Comparison of ENCODE assay signal across 15 mouse cellular contexts in genomic region chr14:20193103-20193715, GRCm38 (mm10). TPM values are rescaled to one million over a fixed set of nuclear protein-coding genes. Genes with fewer than 3 reads are reported as not detected.
DNase-seq lines count a peak whose midpoint lies in the region; ATAC-seq and TF ChIP-seq lines count a peak whose summit lies in the region.
"Had no signal": no experiment of that assay in that cellular context is flagged by ENCODE, and none has a peak within 500 bp of the region (broad histone marks: within the 10 kb centered on the region; RNA-seq: fewer than 3 reads in every experiment).

No protein-coding gene starts in this region.

- H3K9me3 ChIP-seq in hindbrain, embryonic 15.5 days: no peaks in the 10 kb centered on the region
- no peaks in the 10 kb centered on the region for H3K9me3 ChIP-seq in hindbrain, embryonic 13.5 days
- no peaks in the 10 kb centered on the region for H3K9me3 ChIP-seq in liver, embryonic 11.5 days (ENCODE audit: control insufficient read depth, low read length)
- H3K9me3 ChIP-seq in forebrain, embryonic 16.5 days (ENCODE audit: control insufficient read depth, low read length): no peaks in the 10 kb centered on the region

- WGBS in hindbrain, embryonic 15.5 days: 84% methylated on average over 4 of the region's 4 CpGs
- whole genome bisulfite sequencing in hindbrain, embryonic 13.5 days: 76% methylated on average over 4 of the region's 4 CpGs
- 57% methylated on average over 4 of the region's 4 CpGs for WGBS in liver, adult 2 months
- WGBS in liver, embryonic 11.5 days: 80% methylated on average over 4 of the region's 4 CpGs
- 67% methylated on average over 4 of the region's 4 CpGs for WGBS in forebrain, embryonic 16.5 days

- peak; percentile 69 for DNase-seq in liver, adult 2 months (ENCODE audit: extremely low read depth, low read depth, low spot score)
- no peak for DNase-seq in liver, embryonic 11.5 days (ENCODE audit: low spot score)
- peak; percentile 65 to 86 for DNase-seq in kidney, postnatal 25 days
- no peak for DNase-seq in retina, embryonic 14.5 days (ENCODE audit: low spot score)
- DNase-seq in thymus, postnatal 10 days (ENCODE audit: low spot score in 2 of 2): no peak
- DNase-seq: B cell, adult 2 months; cerebellum, adult 11 months; cerebellum, postnatal 25 days; gastrocnemius, postnatal 10 days; heart, postnatal 10 days had no signal

- no peak overlapping the region for H3K27ac ChIP-seq in hindbrain, embryonic 15.5 days (replicated peaks)
- H3K27ac ChIP-seq in hindbrain, embryonic 13.5 days: no peak overlapping the region
- no peak overlapping the region for H3K27ac ChIP-seq in liver, adult 2 months (replicated peaks; ENCODE audit: insufficient read depth, low read depth, low read length)
- no peak overlapping the region for H3K27ac ChIP-seq in liver, embryonic 11.5 days (ENCODE audit: low read depth, low read length)
- no peak overlapping the region for H3K27ac ChIP-seq in forebrain, embryonic 16.5 days (ENCODE audit: low read length)
- H3K27ac ChIP-seq: liver, embryonic 14.5 days had no signal

- no peak overlapping the region for H3K4me2 ChIP-seq in hindbrain, embryonic 15.5 days
- no peak overlapping the region for H3K4me2 ChIP-seq in hindbrain, embryonic 13.5 days
- no peak overlapping the region for H3K4me2 ChIP-seq in liver, embryonic 11.5 days
- no peak overlapping the region for H3K4me2 ChIP-seq in forebrain, embryonic 16.5 days (ENCODE audit: low read length)

- no peak overlapping the region for H3K4me3 ChIP-seq in hindbrain, embryonic 15.5 days
- no peak overlapping the region for H3K4me3 ChIP-seq in hindbrain, embryonic 13.5 days
- H3K4me3 ChIP-seq in liver, adult 2 months (ENCODE audit: insufficient read depth, low read depth, low read length): no peak overlapping the region
- no peak overlapping the region for H3K4me3 ChIP-seq in liver, embryonic 11.5 days (ENCODE audit: low read depth, low read length)
- no peak overlapping the region for H3K4me3 ChIP-seq in forebrain, embryonic 16.5 days (replicated peaks; ENCODE audit: low read length)

- no peaks in the 10 kb centered on the region for H3K4me1 ChIP-seq in hindbrain, embryonic 15.5 days (replicated peaks)
- 0 out of 2 replicates have a peak, but pooled peaks cover 4% of the 10 kb centered on the region for H3K4me1 ChIP-seq in hindbrain, embryonic 13.5 days (replicated peaks)
- peaks cover 8% of the 10 kb centered on the region for H3K4me1 ChIP-seq in liver, adult 2 months (ENCODE audit: control insufficient read depth, insufficient read depth, low read length)
- no peaks in the 10 kb centered on the region; the same call in 1 of the 2 replicates for H3K4me1 ChIP-seq in liver, embryonic 11.5 days (replicated peaks; ENCODE audit: control insufficient read depth, insufficient read depth, low read length)
- no peaks in the 10 kb centered on the region for H3K4me1 ChIP-seq in forebrain, embryonic 16.5 days (replicated peaks; ENCODE audit: control insufficient read depth, insufficient read depth, low read length)

- no peak for TF ChIP-seq CTCF in liver, adult 2 months (IDR thresholded peaks at IDR 0.05; ENCODE audit: low read depth, low read length)

- H3K27me3 ChIP-seq in hindbrain, embryonic 15.5 days: no peaks in the 10 kb centered on the region
- H3K27me3 ChIP-seq in hindbrain, embryonic 13.5 days: no peaks in the 10 kb centered on the region
- no peaks in the 10 kb centered on the region for H3K27me3 ChIP-seq in liver, adult 2 months (ENCODE audit: control insufficient read depth, insufficient read depth, low read length)
- H3K27me3 ChIP-seq in liver, embryonic 11.5 days (replicated peaks; ENCODE audit: control insufficient read depth, insufficient read depth, low read length): no peaks in the 10 kb centered on the region
- no peaks in the 10 kb centered on the region for H3K27me3 ChIP-seq in forebrain, embryonic 16.5 days (replicated peaks; ENCODE audit: control insufficient read depth, insufficient read depth, low read length)

- no peaks in the 10 kb centered on the region for H3K36me3 ChIP-seq in hindbrain, embryonic 15.5 days
- no peaks in the 10 kb centered on the region for H3K36me3 ChIP-seq in hindbrain, embryonic 13.5 days
- H3K36me3 ChIP-seq in liver, adult 2 months (ENCODE audit: control insufficient read depth, insufficient read depth, low read length): no peaks in the 10 kb centered on the region
- no peaks in the 10 kb centered on the region for H3K36me3 ChIP-seq in liver, embryonic 11.5 days (ENCODE audit: control insufficient read depth, insufficient read depth, low read length)
- no peaks in the 10 kb centered on the region for H3K36me3 ChIP-seq in forebrain, embryonic 16.5 days (ENCODE audit: control insufficient read depth, insufficient read depth)

- H3K79me2 ChIP-seq in liver, adult 2 months (ENCODE audit: control insufficient read depth, insufficient read depth, low read length): no peaks in the 10 kb centered on the region

- no peak for TF ChIP-seq POLR2A in liver, adult 2 months (IDR thresholded peaks at IDR 0.05; ENCODE audit: extremely low read depth, insufficient read depth, low read length)

- peak; percentile 73 for ATAC-seq in hindbrain, embryonic 15.5 days (ENCODE audit: low FRiP score, low read depth)
- ATAC-seq in hindbrain, embryonic 13.5 days (ENCODE audit: low FRiP score): no peak
- no peak for ATAC-seq in liver, embryonic 11.5 days (replicated peaks; ENCODE audit: low FRiP score)
- ATAC-seq in forebrain, embryonic 16.5 days: peak; percentile 55
- ATAC-seq: lung, postnatal 0 days had no signal

- H3K9ac ChIP-seq in hindbrain, embryonic 15.5 days: no peak overlapping the region
- no peak overlapping the region for H3K9ac ChIP-seq in hindbrain, embryonic 13.5 days
- H3K9ac ChIP-seq in liver, adult 2 months (ENCODE audit: low read depth, low read length): no peak overlapping the region
- H3K9ac ChIP-seq in liver, embryonic 11.5 days (ENCODE audit: low read depth, low read length): no peak overlapping the region
- no peak overlapping the region for H3K9ac ChIP-seq in forebrain, embryonic 16.5 days (replicated peaks; ENCODE audit: low read depth, low read length)
- H3K9ac ChIP-seq: liver, embryonic 14.5 days had no signal

RNA-seq across cellular contexts. Expression of gene Kcnk5, which starts 11.6 kb away (rescaled TPM):
- polyA plus RNA-seq in hindbrain, embryonic 15.5 days (2015; fragmentation: Nextera tagmentation; extraction: Ambion mirVana): 1.3 and 1.9 TPM in 2 replicates
- polyA plus RNA-seq in hindbrain, embryonic 13.5 days (2015; fragmentation: Nextera tagmentation; extraction: Ambion mirVana): 1.9 and 2.3 TPM in 2 replicates
- 17.5 and 25.6 TPM in 2 replicates for total RNA-seq in liver, adult 2 months (2014; rRNA removed)
- polyA plus RNA-seq in liver, adult 2 months (2012; rRNA removed): 10.3 and 13.8 TPM in 2 replicates
- 9.6 and 10.1 TPM in 2 replicates for polyA plus RNA-seq in liver, embryonic 11.5 days (2014; fragmentation: Nextera tagmentation; extraction: Ambion mirVana)
- polyA plus RNA-seq in forebrain, embryonic 16.5 days (2015; fragmentation: Nextera tagmentation; extraction: Ambion mirVana): 2.5 TPM in 2 replicates

RNA-seq across cellular contexts. Expression of gene Saysd1, which starts 54.9 kb away (rescaled TPM):
- 12.0 and 12.1 TPM in 2 replicates for polyA plus RNA-seq in hindbrain, embryonic 15.5 days (2015; fragmentation: Nextera tagmentation; extraction: Ambion mirVana)
- 14.7 and 15.5 TPM in 2 replicates for polyA plus RNA-seq in hindbrain, embryonic 13.5 days (2015; fragmentation: Nextera tagmentation; extraction: Ambion mirVana)
- total RNA-seq in liver, adult 2 months (2014; rRNA removed): 4.1 and 4.6 TPM in 2 replicates
- 10.0 and 10.9 TPM in 2 replicates for polyA plus RNA-seq in liver, adult 2 months (2012; rRNA removed)
- 7.7 TPM in 2 replicates for polyA plus RNA-seq in liver, embryonic 11.5 days (2014; fragmentation: Nextera tagmentation; extraction: Ambion mirVana)
- 14.3 and 15.3 TPM in 2 replicates for polyA plus RNA-seq in forebrain, embryonic 16.5 days (2015; fragmentation: Nextera tagmentation; extraction: Ambion mirVana)

Comparison
In these comparisons a context has a peak if more than half of its experiments do, and no peak if none do; other contexts are left out.
1. ATAC-seq: peak in hindbrain, embryonic 15.5 days (single experiment) and forebrain, embryonic 16.5 days (single experiment); none in hindbrain, embryonic 13.5 days (single experiment) and liver, embryonic 11.5 days (single experiment).
2. DNase-seq: peak in liver, adult 2 months (single experiment) and kidney, postnatal 25 days (2 of 2); none in liver, embryonic 11.5 days (single experiment), retina, embryonic 14.5 days (single experiment) and thymus, postnatal 10 days (0 of 2).